Mouse (Mus musculus): ENCODE data around the gene Hsd11b1. TPM values are rescaled to one million over a fixed set of nuclear protein-coding genes. Genes with fewer than 3 reads are reported as not detected.
"Not testable (repeated sequence)": the region's sequence is repeated elsewhere in the genome, so short reads cannot be mapped to it uniquely, and the experiment has no call there.

Hsd11b1 gene
- 1 to 10 TPM; 5.3 to 9.5 TPM for total RNA-seq (2021)
- long read RNA-seq, experiment 1, transcript Hsd11b1-201 (6 exons, 1,623 nt): major isoform, 7 of 8 reads
- long read RNA-seq, experiment 1, partial matches to known transcripts: 0 of 8 reads
- long read RNA-seq, experiment 1, other reads (novel, unspliced or antisense): 0 of 8 reads
- long read RNA-seq, experiment 2, partial matches to known transcripts: 1 of 6 reads
- long read RNA-seq, experiment 2, other reads (novel, unspliced or antisense): 0 of 6 reads

DNA sequence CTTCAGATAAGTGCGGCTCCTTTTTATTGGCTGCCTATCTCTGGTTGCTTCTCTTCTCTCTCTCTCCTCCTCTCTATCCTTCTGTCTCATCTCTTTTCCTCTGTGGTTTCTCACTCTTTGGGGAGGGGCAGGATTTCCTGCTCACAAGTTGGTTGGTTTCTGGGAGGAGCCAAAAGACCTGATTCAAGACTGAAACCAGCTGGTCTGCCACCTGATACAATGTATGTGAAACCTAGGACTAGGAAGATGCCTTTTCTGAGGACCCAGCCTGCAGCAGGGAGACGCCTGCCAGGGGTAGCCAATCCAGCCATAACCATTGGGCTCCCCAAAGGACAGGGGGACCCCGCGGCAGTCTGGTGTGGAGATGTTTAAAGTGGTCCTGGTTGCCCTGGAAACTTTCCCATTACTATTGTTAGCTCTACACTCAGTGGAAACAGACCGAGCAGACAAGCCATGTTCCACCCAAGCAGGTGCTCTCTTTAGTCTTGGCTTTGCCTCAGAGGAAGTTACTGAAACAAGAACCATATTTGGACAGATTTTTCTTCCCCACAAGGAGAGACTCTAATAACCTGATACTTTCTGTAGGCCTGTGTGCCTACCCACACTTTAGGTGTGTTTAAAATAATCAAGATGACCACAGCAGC lies at the start of gene Hsd11b1:
Gene Hsd11b1, minus strand, starts transcription at position 121 of the 644 bp plus-strand sequence.
- no peak for DNase-seq (ENCODE audit: low spot score)

DNA sequence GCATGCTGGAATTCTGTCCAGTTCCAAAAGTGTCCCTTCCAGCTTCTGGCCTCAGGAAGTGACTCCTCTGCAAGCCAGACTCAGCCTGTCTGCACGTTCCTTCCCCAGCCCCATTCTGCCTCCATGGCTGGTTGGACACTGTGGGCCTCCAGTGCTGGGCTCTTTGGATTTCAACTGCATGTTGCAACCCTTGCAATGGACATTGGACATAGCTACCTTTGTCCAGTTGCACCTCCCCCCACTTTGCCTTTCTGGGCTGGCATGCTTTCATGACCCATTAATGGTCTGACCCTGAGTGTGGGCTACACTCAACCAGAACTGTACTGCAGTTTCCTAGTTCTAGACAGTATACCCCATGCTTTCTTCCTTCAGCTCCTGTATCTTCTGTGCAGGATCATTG lies 47.7 kb upstream of the Hsd11b1 start:
- DNase-seq (ENCODE audit: low spot score): no peak

DNA sequence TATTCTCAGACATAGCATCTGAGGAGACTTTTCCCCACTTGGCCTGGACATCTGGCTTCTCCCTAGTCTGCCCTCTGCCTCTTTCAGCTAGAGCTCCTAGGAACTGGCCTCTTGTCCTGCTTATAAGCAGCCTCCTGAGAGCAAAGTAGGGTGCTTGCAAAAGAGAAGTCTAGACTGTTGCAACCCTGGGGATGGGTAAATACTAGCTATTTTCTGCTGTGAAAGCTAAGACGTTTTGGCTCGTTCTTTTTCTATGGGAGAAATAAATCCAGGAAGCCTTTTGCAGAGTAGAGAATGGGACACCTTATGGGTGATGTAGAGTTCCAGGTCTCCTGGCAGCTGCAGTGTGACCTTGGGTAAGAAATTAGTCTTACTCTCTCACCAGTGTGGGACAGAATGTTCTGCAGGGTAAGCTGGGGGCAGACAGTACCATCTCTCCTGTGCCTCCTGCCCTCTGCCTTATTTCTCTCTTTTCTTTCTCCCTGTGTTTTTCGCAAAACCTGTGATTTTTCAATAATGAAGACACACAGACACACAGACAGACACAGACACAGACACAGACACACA lies 46.7 kb upstream of the Hsd11b1 start:
- no peak for DNase-seq (ENCODE audit: low spot score)

DNA sequence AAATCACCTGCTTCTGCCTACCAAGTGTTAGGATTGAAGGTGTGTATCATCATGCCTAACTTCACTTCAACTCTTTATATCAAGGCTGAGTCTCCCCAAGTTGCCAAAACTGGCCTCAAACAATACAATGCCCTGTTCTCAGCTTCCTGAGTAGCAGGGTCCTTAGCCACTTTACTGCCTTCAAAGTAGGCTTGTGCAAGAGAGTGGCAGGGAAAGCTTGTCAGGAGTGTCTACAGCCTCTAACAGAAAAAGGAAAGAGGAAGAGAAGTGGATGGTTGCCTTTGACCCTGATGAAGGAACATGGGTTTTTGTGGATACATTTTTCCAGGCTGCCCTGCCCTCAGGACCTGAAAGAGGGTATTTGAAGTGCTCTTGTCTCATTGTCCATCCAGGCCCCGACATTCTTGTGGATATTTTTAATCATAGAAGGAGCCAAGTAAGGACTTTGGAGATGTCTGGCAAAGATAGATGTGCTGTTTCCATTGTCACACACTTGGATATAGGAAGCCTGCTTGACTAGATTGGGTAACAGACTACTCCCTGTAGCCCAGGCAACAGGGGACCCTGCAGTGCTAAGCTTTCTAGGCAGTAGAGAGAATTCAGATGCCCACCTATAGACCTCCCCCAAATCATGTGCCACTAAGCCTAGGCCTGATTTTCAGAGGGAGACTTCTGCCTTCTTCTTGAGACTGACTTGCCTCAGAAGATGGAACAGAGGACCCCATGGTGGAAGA lies 46.1 kb upstream of the Hsd11b1 start:
- DNase-seq (ENCODE audit: low spot score): no peak

DNA sequence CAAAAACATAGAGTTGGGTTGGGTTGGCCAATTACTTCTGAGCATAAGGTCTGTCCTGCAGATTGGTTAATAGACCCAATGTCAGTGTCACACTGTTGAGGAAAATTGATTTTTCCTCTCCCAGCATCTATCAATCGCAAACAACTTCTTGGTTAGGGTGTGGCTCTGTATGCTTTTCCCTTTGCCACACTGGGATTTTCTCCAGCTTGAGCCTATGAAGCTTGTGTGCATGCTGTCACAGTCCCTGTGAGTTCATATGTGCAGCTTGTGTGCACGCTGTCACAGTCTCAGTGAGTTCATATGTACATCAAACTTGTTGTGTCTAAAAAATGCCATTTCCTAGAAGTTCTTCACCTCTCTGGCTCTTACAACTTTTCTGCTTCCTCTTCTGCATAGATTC lies 43.0 kb upstream of the Hsd11b1 start:
- no peak for DNase-seq (ENCODE audit: low spot score)

DNA sequence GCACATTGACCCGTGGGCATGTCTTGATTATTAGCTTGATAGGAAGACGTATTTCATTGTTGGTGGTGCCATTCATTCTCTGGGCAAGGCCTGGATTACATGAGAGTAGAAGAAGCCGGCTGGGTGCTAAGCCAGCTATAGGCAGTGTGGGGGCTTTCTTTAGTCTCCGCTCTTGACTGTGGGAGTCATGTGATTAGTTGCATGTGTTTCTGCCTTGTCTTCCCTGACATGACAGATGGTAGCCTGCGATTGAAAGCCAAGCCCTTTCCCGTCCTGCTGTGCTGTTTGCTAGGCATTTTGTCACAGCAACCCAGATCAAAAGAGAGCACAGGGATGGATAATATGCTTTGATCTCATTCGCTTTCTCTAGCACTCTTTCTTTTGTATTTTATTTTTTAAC lies 41.5 kb upstream of the Hsd11b1 start:
- DNase-seq (ENCODE audit: low spot score): no peak

DNA sequence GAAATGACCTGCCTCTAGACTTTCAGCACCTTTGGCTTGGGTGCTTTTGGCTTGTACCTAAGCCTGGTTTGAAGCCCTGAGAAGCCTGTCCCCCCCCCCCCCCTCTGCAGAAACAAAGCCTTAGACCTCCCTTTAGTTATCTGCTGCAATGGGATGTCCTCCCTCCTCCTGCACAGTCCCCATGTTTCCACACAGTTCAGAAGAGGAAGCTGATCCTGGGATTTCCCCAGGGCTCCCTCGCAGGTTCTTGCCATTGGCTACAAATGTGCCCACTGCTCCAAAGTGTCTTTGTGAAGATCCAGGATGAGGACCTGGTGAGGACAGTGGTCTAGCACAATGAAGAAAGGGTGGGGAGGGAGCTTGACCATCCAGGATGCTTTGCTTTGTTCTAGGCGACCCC lies 39.2 kb upstream of the Hsd11b1 start:
- DNase-seq (ENCODE audit: low spot score): no peak

DNA sequence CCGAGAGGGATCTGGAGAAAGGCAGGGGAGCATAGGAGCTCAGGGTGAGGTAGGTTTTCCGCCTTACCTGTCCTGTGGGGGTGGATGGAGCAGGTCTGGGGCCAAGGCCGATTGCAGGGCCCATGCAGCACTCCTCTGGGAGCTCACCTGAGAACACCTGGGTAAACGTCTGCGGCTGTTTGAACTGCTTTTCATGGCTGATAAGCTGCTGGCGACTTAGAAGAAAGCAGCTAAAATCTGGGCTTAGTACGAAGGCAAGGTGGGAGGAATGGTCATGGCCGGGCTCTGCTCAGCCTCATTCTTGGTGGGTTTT lies 38.2 kb upstream of the Hsd11b1 start:
- DNase-seq (ENCODE audit: low spot score): no peak

DNA sequence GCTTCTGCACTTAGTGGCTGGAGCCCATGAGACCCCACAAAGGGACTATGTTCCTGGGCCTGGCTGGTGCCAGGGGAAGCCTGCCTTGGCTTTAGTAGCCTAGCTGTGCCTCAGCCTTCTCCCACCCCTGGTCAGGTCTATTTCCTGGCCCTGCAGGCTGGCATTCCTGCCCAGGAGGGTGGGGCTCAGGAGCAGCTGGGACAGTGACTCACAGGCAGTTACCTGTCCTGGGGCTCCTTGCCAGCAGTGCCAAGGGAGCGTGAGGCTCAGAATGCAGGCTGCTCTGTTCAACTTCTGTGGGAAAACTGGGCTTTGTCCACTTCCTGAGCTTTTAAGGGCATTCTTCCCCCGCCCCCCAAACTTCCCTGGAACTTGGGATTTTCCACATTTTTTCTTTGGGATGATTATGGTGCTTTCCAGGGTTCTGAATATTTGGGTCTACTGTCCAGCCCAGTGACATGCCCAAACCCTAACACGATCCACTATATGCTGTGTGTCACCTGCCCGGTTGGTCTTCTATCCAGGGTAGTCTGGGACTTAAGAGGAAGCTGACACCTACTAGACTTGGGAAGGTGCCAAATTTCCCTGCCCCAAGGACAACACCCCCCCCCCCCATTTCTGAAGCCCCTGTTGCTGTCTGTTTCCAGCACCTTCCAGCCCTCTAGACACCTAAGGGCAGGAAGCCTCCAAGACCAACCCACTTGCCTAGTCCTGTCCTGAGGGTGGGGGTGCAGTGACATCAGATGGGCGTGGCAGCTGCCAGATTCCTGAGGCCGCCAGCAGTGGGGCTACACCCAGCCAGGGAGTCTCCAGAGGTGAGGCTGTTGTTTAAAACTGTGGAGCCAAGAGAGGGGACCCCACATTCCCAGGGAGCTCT lies 37.6 kb upstream of the Hsd11b1 start:
- DNase-seq (ENCODE audit: low spot score): no peak

DNA sequence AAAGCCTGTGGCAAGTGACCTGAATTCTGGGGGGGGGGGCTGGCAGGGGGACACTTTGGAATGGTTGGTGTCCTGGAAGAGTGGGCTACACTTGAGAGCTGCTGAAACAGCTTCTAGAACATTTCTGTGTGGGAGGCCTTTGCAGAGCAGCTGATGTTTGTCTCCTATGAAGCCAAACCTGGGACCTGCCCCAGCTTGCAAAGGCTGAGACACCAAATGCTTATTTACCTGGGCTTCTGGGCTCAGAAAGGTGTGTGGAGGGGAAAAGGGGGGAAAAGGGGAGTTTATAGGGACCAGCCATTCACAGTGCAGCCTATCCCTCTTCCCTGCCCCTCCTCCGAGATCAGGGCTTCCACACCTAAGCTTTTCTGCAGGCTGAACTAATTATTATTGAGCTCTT lies 36.1 kb upstream of the Hsd11b1 start:
- DNase-seq (ENCODE audit: low spot score): no peak

DNA sequence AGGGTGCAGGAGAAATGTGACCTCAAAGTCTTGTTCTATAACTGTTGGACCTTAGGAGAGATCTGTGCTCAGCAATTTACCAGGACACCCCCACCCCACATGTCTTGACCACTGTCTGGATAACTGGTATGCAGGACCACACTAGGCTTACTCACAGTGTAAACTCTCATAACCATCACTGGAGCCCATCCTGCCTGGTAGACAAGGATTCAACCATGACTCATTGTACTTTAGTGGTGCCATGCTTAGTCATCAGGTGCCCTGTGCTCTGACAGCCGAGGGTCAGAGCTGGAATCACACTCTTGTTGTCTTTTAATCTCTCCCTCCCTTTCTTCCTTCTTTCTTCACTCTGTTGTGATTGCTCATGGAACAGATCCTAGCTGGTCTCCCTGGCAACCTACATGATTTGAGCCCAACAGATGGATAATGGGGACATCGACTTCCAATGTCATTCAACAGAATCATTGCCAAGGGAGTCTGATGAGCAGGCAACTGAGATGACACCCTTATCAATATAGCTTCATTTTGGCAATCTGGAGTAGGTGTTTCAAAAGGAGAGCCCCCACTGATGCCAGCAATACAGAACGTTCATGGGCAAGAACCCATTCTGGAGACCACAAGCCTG lies 34.4 kb upstream of the Hsd11b1 start:
- no peak for DNase-seq (ENCODE audit: low spot score)

DNA sequence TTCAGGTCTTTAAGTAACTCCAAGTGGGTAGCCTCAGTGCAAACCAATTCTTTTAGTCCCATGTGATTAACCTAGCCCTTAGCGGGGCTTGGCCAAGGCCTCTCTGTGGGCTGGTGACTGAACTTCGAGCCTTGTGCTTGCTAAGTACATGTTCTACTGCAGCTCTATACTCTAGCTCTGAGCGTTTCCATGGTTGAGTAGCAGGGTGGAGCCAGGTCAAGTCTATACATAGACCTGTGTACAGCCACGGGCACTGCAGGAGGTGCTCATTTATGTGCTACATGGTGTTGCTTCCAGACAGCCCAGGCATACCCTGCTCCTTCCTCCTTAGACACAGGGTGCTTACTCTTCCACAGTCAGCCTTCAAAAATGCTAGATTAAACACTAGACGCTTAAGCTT lies 32.0 kb upstream of the Hsd11b1 start:
- no peak for DNase-seq (ENCODE audit: low spot score)

DNA sequence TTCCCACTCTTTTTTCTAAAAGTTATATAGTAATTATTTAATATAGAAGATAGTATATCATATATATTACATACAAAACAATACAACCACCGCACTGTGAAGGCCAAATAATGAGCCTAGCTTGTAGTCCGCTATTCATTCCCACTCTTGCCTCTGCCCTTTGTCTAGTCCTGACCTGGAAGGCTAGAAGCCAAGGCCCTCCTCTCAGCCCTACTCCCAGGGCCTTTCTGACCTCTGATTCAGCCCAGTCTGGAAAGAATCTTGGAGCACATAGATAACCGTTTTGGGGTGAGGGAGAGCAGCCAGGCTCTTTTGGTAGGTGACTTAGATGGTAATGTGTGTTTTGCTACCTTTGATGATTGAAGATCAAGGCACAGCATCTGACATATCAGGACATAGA lies 30.1 kb upstream of the Hsd11b1 start:
- DNase-seq (ENCODE audit: low spot score): no peak

DNA sequence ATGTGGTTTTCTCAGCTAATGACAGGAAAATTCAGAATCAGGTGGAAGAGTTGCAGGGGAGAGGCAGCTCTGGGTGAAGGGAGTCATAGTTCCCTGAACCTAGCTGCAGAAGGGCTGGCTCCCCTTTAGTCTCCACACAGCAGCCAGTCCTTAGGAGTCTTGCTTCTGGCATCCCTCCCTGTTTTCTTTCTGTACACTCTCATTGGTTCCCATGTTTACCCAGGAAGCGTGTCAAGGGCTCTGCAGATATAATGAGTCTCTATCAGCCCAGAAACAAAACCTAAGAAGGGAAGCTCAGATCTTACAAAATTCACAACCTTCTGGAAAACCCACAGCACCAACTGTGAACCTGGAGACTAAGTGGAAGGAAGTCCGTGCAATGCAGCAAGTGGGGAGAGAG lies 29.2 kb upstream of the Hsd11b1 start:
- DNase-seq (ENCODE audit: low spot score): no peak

DNA sequence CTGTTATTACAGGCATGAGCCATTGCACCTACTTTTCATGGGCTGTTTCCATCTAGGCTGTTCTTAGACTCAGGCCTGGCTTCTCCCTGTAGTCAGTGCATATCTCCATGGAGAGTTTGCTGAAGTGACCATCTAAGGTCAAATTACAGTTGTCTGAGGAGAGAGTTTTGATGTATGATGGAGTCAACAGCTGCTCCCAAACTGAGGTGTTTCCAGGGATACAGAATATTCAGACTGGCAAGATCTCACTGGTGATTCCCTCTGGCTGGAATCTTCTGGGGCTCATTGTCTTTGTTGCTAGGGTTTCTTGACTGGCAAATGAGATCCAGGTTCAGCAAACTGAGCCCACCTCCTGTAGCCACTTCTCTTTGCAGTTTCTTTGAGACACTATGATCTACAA lies 26.8 kb upstream of the Hsd11b1 start:
- DNase-seq (ENCODE audit: low spot score): no peak

DNA sequence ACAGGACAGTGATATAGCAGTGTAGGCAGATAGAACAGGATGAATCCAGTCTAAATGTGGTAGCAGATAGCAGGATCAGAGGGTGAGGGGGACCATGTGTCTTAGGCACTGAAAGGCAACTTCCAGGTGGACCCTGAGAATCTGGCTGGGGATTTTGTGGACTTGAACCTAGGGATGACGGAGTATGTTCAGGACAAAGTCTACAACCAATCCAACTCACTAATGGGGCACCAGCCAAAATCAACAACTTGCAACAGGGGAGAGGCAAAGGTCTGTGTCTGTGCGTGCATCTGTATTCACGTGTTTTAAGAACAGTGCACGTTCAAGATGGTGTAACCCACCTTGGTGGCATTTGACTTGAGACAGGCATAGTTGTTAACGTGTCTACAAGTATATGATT lies 26.0 kb upstream of the Hsd11b1 start:
- DNase-seq (ENCODE audit: low spot score): no peak

DNA sequence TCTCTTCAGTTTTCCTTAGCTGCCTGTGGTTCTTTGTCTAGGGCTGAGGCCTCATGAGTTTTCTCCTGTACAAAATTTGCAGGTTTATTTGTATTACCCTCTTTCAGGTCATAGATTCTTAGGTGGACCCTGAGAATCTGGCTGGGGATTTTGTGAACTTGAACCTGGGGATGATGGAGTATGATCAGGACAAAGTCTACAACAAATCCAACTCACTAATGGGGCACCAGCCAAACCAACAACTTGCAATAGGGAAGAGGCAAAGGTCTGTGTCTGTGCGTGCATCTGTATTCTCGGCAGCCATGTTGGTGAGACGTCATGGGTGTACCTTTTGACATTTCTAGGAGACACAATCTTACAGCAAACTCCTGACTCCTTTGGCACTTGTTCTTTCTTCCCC lies 25.2 kb upstream of the Hsd11b1 start:
- DNase-seq (ENCODE audit: low spot score): no peak

DNA sequence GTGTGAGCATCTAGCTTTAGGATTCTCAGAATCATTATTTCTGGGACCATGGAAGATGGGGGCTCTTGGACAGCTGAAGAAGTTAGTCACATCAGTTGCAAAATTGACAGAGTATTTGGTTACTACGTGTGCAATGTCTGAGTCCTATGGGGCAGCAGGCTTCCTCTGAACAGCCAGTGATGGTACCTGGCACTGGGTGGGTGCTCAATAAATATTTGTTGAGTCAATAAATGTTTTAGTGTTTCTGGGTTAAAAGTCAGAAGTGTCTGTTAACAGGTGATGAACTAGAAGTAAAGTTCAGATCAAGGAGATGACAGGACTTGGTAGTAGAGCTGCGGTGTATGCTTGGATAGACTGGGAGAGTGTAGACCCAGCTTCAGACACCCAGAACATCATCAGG lies 23.7 kb upstream of the Hsd11b1 start:
- no peak for DNase-seq (ENCODE audit: low spot score)

DNA sequence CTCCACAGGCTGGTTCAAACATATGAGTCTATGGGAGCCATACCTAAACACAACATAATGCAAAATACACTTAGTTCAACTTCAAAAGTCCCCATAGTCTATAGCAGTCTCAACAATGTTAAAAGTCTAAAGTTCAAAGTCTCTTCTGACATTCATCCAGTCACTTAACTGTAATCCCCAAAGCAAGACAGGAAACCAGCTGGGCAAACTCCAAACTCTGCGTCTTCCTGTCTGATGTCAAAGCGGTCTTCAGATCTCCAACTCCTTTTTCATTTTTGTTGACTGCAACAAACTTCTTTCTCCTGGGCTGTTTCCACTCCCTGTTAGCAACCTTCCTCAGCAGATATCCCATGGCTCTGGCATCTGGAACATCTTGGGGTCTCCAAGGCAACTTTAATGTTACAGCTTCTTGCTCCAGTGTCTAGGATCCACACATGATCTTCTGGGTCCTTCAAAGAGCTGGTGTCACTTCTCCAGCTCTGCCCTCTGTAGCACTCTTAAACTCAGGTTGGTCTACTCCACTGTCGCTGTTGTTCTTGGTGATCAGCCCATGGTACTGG lies 22.0 kb upstream of the Hsd11b1 start:
- not testable (repeated sequence) for DNase-seq (ENCODE audit: low spot score)

DNA sequence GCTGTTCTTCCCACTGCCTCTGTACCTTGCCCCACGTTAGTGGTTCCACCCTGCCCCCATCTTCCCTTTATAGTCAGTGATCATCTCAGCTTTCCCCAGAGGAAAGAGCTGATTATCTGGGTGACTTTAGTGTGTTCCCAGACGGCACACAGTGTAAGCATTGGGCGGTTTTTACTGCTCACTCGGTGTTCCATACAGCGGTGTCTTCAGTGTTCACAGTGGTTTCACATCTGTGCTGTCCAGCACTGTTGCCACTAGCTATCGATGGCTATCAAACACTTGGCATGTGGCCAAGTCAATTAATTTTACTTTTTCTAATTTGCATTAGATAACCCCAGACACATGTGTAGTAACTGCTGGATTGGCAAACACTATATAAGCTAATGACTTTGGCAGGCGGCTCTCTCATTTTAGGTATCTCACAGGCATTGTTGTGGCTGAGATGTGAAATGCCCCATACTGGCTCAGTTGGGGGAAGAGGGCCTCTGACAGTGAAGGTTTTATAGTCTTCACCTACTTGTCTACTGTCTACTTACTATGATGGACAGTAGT lies 20.4 kb upstream of the Hsd11b1 start:
- no peak for DNase-seq (ENCODE audit: low spot score)

DNA sequence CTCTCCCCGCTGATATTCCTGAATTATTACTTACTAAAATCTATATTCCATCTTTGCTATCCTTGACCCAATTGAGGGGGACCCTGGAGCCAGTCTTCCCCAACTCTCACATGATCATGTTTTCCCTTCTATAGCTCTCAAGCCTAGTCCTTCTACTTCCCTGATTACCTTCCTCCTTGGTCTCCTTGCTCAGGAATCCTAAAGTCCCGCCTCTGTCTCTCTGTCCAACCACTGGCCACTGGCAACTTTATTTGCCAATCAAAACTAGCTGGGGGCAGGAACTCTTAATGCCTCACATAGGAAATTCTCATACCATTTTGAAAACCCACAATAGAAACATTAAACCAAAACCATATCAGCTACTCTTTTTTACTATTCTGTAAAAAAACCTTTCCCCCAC lies 17.5 kb upstream of the Hsd11b1 start:
- DNase-seq (ENCODE audit: low spot score): no peak

All from gastrocnemius, adult 18-20 months (tissue).